Mouse (Mus musculus): ENCODE measurements around the gene Tcam1. TPM values are rescaled to one million over a fixed set of nuclear protein-coding genes. Genes with fewer than 3 reads are reported as not detected.

Gene Tcam1
- total RNA-seq, 2 experiments from 2014 or later = 0.21 to 0.29 TPM

DNA sequence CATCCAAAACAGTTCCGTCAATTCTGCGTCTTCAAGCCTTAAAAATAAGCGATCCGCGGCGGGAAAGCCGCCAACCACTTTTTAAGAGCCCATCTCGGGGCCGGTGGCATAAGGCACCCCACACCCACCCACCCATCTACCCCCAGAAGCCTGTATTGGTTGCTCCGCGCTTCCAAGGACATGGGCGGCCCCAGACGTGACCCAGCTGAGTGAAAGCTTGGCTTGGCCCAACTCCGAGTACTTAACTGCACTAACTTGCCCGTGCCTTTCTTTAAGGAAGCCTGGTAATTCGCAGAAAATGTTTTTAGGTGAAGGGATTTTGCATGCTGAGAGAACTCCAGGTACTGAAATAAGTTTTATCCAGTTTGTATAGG is 3.2 kb upstream of the Tcam1 start:
- DNase-seq (ENCODE audit: low spot score in 2 of 2) = no peak

- DNase-seq (ENCODE audit: low spot score in 2 of 2) = no peak
These were observed 2.7 kb upstream of the Tcam1 start for GRCm38 (mm10) chr11:106273811-106274210.

GRCm38 (mm10) chr11:106274374-106274773 is 2.1 kb upstream of the Tcam1 start:
- DNase-seq (ENCODE audit: low spot score in 2 of 2) = no peak

DNA sequence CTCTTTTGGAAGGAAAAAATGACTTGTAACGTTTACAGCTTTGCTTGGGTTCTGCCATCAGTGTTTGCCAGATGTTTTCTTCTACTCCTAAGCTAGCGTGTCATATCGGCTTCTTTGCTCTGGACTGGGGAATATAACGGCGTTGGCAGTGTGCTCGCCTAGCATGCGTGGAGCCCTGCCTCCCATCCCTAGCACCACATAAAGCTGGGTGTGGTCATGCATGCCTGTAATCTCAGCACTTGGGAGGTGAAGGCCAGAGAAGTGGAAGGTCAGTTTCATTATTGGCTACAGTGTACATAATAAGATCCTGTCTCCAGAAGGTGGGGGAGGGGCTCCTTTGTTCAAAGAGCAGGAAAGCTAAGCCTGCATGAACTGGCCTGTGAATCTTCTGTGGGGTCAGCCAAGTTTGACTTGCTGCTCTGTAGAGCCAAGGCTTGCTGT is 1.5 kb upstream of the Tcam1 start:
- DNase-seq (ENCODE audit: low spot score in 2 of 2) = no peak

DNA sequence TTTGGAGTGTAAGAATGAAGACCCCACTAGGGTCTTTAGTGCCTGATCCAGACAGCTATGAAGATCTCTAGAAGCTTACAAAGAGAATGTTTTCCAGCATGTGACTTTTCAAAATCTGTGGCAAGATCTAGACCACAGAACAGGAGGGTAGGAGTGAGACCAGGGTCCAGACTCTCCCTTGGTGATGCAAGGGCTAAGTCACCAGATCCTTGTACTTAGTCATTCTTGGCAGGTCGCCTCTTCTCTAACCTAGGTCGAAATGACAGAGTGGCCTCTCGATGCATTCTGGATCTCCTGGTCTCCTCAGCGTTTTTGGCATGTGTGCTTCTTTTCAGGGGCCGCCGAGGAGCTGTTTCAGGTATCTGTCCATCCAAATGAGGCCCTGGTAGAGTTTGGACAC is 6.0 kb downstream of the Tcam1 start:
- no peak for DNase-seq (ENCODE audit: low spot score in 2 of 2)

GRCm38 (mm10) chr11:106283371-106283770 is 6.9 kb downstream of the Tcam1 start:
- no peak for DNase-seq (ENCODE audit: low spot score in 2 of 2)

GRCm38 (mm10) chr11:106284126-106284525 is 7.7 kb downstream of the Tcam1 start:
- DNase-seq (ENCODE audit: low spot score in 2 of 2) = no peak

DNA sequence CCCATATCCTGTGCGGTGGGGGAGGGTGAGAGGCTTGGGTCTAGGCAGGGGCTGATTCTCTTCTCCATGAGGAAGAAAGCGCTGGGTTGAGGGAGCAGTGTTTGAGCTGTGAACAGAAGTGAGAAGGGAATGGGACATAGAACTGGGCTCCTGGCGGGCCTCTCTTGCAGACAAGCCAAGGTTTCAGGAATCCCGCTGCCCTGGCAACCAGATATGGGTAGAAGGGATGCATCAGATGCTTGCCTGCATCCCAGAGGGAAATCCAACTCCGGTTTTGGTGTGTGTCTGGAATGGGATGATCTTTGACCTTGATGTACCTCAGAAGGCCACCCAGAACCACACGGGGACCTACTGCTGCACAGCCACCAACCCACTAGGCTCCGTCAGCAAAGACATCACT is 9.7 kb downstream of the Tcam1 start:
- DNase-seq (ENCODE audit: low spot score in 2 of 2) = no peak

DNA sequence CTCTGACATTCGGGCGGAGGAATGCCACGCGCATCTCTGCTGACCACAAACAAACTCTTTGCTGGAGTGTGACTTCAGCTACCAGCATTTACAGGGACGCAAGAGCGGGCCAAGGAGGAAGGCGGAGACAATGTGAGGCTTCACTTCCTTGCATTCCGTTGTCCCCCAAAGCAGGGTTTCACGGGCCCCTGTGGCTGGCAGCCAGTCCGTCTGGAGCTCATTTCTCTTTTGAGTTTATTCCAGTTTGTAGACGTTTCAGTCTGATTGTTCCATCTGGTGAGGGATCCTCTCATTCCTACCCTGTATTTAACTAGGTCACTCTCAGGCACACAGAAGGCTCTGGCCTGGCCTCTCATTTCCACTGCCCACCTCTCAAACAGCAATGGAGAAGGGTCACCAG is 10.5 kb downstream of the Tcam1 start:
- DNase-seq (ENCODE audit: low spot score in 2 of 2) = no peak

GRCm38 (mm10) chr11:106289369-106289768 is 12.9 kb downstream of the Tcam1 start:
- no peak for DNase-seq (ENCODE audit: low spot score in 2 of 2)

GRCm38 (mm10) chr11:106290376-106290775 is 13.9 kb downstream of the Tcam1 start:
- DNase-seq (ENCODE audit: low spot score in 2 of 2) = no peak

DNA sequence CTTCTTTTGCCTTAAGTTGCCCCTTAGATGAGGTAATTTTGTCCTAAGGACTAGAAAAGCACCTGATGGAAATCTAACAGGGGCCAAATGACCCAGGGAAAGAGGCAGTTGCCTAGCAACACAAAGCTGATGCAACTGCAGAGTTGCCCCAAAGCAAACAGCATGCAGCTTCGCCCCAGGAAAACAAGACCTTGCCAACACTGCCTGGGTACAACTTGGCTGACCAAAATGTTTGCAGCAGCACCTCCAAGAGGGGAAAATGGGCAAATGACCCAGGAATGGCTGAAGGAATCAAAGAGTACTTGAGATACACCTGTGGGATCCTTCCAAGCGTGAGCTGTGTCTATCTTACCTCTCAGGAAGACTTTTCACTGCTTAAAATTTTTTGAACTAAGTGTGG is 15.4 kb downstream of the Tcam1 start:
- DNase-seq (ENCODE audit: low spot score in 2 of 2) = no peak

- no peak for DNase-seq (ENCODE audit: low spot score in 2 of 2)
These were observed 25.3 kb downstream of the Tcam1 start, which contains the start of gene Gh for GRCm38 (mm10) chr11:106301765-106302164. Gene Gh, minus strand, starts transcription at chr11:106301865.

DNA sequence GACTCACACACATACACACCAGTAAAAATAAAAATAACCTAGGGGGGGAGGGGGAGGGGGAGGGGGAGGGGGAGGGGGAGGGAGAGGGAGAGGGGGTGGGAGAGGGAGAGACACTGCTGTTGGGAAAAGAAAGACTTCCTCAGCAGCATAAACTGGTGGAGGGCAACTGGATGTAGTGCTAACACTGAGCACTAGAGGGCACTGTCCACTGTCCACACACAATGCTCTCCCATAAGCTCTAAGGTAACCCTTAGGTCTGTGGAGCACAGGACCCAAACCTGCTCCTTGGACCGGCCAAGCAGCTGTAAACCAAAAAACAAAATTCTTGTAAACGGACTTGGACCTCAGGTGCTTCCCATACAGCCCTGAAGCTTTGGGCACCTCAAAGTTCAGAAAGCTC is 26.2 kb downstream of the Tcam1 start:
- no peak for DNase-seq (ENCODE audit: low spot score in 2 of 2)

DNA sequence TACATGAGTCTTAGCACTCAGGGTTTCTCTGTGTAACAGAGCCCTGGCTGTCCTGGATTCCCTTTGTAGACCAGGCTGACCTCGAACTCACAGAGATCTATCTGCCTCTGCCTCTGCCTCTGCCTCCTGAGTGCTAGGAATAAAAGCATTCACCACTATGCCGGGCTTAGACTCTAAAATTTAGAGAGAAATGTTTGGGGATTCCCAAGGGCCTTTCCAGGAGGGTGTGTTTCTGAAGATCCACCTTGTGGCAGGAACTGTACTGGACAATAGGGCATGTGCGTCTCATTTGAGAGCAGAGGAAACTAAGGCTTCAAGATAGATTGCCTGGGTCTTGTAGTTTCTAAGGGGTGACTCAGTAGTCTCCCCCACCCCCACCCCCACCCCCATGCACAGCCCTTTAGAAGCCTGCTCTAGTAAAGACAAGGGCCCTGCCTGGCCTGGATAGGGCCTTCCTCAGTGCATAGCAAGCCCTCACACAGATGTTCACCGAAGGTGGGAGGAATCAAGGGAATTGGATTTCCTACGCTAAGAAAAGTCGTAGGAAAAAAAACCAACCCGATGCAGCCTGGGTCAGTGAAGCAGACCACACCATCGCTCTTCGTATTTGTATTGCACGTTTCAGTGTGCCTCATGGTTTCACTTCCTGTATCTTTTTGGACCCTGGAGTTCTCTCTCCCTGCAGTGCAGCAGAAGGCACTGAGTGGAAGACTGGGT is 29.0 kb downstream of the Tcam1 start:
- no peak for DNase-seq (ENCODE audit: low spot score in 2 of 2)

GRCm38 (mm10) chr11:106306065-106306385 is 29.6 kb downstream of the Tcam1 start:
- DNase-seq (ENCODE audit: low spot score in 2 of 2) = no peak

- DNase-seq (ENCODE audit: low spot score in 2 of 2) = no peak
These were observed 30.3 kb downstream of the Tcam1 start for GRCm38 (mm10) chr11:106306758-106307157.

DNA sequence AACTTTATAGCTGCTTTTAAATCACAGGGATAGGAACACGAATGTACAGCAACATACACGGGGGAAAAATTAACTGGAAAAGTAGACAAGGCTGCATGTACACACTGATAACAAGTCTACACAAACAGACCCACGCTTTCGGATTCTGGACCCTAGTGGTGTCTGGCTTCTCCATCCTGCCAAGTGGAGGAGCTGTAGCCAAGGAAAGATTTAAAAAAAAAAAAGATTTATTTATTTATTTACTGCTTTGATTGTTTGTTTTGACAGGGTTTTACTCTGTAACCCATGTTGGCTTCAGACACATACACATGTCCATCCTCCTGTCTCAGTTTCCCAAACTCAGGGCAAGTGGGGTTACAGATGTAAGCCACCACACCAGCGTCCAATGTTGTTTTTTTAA is 31.0 kb downstream of the Tcam1 start:
- no peak for DNase-seq (ENCODE audit: low spot score in 2 of 2)

DNA sequence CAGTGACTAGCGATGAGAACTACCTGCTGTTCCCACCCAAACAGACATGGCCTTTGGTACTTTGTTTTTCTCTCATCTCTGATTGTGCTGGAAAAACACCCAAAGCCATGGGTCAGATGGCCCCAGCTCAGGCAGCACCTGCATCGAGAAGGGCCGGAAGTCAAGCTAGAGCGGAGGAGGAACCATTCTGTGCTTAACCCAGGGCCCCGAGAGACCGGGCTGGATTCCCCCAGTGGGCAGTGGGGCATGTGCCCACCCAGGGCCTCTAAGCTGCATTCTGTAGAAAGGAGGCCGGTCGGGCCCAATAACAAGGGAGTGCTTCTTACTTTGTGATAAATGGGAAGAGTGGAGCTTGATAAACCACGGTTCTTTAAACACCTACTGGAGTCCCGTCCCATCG is 31.7 kb downstream of the Tcam1 start:
- DNase-seq (ENCODE audit: low spot score in 2 of 2) = no peak

DNA sequence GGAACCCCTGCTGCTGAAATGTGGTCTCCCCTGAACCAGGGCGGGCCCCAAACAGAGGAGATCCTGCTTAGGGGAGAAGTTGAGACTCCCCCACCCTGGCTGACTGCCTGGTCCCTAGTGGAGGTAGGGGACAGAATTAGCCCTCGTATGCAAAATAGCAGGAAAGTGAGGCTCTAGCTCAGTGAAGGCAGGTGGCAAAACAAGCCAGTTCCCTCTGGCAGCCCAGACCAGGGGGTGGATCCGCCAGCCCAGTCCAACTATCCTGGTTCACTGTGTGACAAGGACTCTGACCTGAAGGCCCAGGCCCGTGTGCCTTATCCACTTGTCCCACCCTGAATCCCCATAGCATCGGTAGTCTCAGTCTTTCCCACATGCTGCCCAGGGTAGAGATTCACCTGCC is 33.7 kb downstream of the Tcam1 start:
- DNase-seq (ENCODE audit: low spot score in 2 of 2) = no peak

- DNase-seq (ENCODE audit: low spot score in 2 of 2) = no peak
These were observed 37.1 kb downstream of the Tcam1 start for GRCm38 (mm10) chr11:106313533-106313932.

DNA sequence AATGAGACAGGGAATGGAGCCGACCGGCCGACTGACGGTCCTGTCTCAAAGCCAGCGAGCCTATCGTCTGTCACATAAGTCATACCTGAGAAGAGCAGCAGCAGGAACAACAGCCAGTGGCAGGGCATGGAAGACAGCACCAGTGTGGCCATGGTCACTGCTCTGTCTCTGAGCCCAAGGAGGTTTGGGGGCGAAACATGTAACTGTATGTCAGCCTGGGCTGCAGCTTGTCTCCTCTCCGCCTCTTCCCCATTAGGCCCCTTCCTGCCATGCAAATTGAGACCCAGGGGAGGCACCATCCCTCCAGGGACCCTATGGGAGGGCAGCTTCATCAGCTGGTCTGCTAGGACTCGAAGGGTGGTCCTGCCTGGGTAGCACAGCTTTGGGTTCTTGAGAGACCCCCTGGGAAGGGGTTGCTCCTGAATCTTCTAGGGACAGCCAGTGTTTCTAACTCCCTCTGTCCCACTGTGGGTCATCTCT is 37.9 kb downstream of the Tcam1 start, which contains the start of gene Cd79b:
Gene Cd79b (minus strand): TSS at position 430 of the 480 bp plus-strand sequence.
- DNase-seq (ENCODE audit: low spot score in 2 of 2) = no peak

DNA sequence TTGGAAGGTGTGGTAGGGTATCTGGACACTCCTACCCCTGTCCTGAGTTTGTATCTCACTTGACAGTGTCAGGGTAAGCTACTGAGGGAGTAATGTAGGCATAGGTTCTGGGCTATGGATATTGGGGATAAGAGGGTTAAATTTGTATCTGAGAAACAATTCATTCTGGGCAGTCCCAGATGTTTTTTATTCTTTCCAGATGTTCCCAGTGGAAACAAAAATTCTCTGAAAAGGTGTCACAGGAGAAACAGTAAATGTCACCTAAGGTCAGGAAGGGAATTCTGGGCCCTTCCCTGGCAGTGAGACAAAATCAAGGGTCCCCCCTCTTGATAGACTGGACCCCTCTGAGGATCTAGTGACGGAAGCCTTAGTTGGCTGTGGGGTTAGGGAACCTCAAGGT is 39.9 kb downstream of the Tcam1 start:
- no peak for DNase-seq (ENCODE audit: low spot score in 2 of 2)

Data from layer of hippocampus, postnatal 14 days (tissue).